Mouse (Mus musculus): ENCODE measurements around the gene Epn1. TPM values are rescaled to one million over a fixed set of nuclear protein-coding genes. Genes with fewer than 3 reads are reported as not detected.
A peak's percentile ranks its signal among the peaks of the same experiment; 100 is the strongest.

The Epn1 gene
- 68.8 and 69.1 TPM in 2 replicates for polyA plus RNA-seq (2011; ENCODE audit: insufficient read depth, insufficient read length, low read depth, missing spikeins)

GRCm38 (mm10) chr7:5080010-5080751 is at the start of gene Epn1:
Epn1 (plus strand) TSS chr7:5080235.
- H3K9ac ChIP-seq (ENCODE audit: low read depth, poor library complexity, severe bottlenecking), result peak within 1 kb of the TSS; percentile 75
- peak within 1 kb of the TSS; percentile 93 for H3K4me3 ChIP-seq (ENCODE audit: low read depth, low read length)
- H3K9me3 ChIP-seq (replicated peaks; ENCODE audit: control insufficient read depth, insufficient read depth, low read length, poor library complexity, severe bottlenecking), result no peaks in the 10 kb centered on the region
- H3K36me3 ChIP-seq (ENCODE audit: control insufficient read depth, insufficient read depth, low read length, poor library complexity, severe bottlenecking), result peaks cover 42% of the 10 kb centered on the region
- H3K27ac ChIP-seq (ENCODE audit: insufficient read depth, low read length), result no peak within 1 kb of the TSS
- H3K27me3 ChIP-seq (ENCODE audit: control insufficient read depth, insufficient read depth, low read length, poor library complexity, severe bottlenecking), result no peaks in the 10 kb centered on the region
- no peak for TF ChIP-seq CTCF (IDR thresholded peaks at IDR 0.05; ENCODE audit: low read depth, low read length)
- no peak for TF ChIP-seq EP300 (IDR thresholded peaks at IDR 0.05; ENCODE audit: insufficient read depth, low read depth, low read length)
- peaks cover 1% of the 10 kb centered on the region for H3K4me1 ChIP-seq (ENCODE audit: control insufficient read depth, insufficient read depth, low read length)

GRCm38 (mm10) chr7:5030554-5031275 is 49.3 kb upstream of the Epn1 start:
- Histone ChIP-seq H3K4me1 (ENCODE audit: control insufficient read depth, insufficient read depth, low read length) (no peaks in the 10 kb centered on the region), H3K9ac (ENCODE audit: low read depth, poor library complexity, severe bottlenecking) (peak overlapping the region; percentile 41), H3K27ac (ENCODE audit: insufficient read depth, low read length) (no peak overlapping the region), H3K9me3 (replicated peaks; ENCODE audit: control insufficient read depth, insufficient read depth, low read length, poor library complexity, severe bottlenecking) (no peaks in the 10 kb centered on the region), H3K36me3 (ENCODE audit: control insufficient read depth, insufficient read depth, low read length, poor library complexity, severe bottlenecking) (no peaks in the 10 kb centered on the region), H3K4me3 (ENCODE audit: low read depth, low read length) (peak overlapping the region; percentile 59), H3K27me3 (ENCODE audit: control insufficient read depth, insufficient read depth, low read length, poor library complexity, severe bottlenecking) (no peaks in the 10 kb centered on the region)
- peak; percentile 2 for TF ChIP-seq CTCF (IDR thresholded peaks at IDR 0.05; ENCODE audit: low read depth, low read length)
- TF ChIP-seq EP300 (IDR thresholded peaks at IDR 0.05; ENCODE audit: insufficient read depth, low read depth, low read length), result 0 out of 2 replicates have a peak, but pooled peaks have one; percentile 14
- TF ChIP-seq POLR2A (IDR thresholded peaks at IDR 0.05; ENCODE audit: insufficient read depth, low read length), result no peak

- Histone ChIP-seq H3K4me1 (ENCODE audit: control insufficient read depth, insufficient read depth, low read length) (no peaks in the 10 kb centered on the region), H3K27ac (ENCODE audit: insufficient read depth, low read length) (no peak overlapping the region), H3K9ac (ENCODE audit: low read depth, poor library complexity, severe bottlenecking) (peak overlapping the region; percentile 41), H3K36me3 (ENCODE audit: control insufficient read depth, insufficient read depth, low read length, poor library complexity, severe bottlenecking) (no peaks in the 10 kb centered on the region), H3K27me3 (ENCODE audit: control insufficient read depth, insufficient read depth, low read length, poor library complexity, severe bottlenecking) (no peaks in the 10 kb centered on the region), H3K9me3 (replicated peaks; ENCODE audit: control insufficient read depth, insufficient read depth, low read length, poor library complexity, severe bottlenecking) (no peaks in the 10 kb centered on the region), H3K4me3 (ENCODE audit: low read depth, low read length) (peak overlapping the region; percentile 59)
- TF ChIP-seq EP300 (IDR thresholded peaks at IDR 0.05; ENCODE audit: insufficient read depth, low read depth, low read length) (no peak), POLR2A (IDR thresholded peaks at IDR 0.05; ENCODE audit: insufficient read depth, low read length) (no peak), CTCF (IDR thresholded peaks at IDR 0.05; ENCODE audit: low read depth, low read length) (no peak)
Measured at GRCm38 (mm10) chr7:5031496-5031895, 48.5 kb upstream of the Epn1 start.

- no peak within 1 kb of the TSS for H3K27ac ChIP-seq (ENCODE audit: insufficient read depth, low read length)
- no peaks in the 10 kb centered on the region for H3K4me1 ChIP-seq (ENCODE audit: control insufficient read depth, insufficient read depth, low read length)
- H3K9me3 ChIP-seq (replicated peaks; ENCODE audit: control insufficient read depth, insufficient read depth, low read length, poor library complexity, severe bottlenecking), result no peaks in the 10 kb centered on the region
- no peak within 1 kb of the TSS for H3K4me3 ChIP-seq (ENCODE audit: low read depth, low read length)
- H3K27me3 ChIP-seq (ENCODE audit: control insufficient read depth, insufficient read depth, low read length, poor library complexity, severe bottlenecking), result no peaks in the 10 kb centered on the region
- no peak within 1 kb of the TSS for H3K9ac ChIP-seq (ENCODE audit: low read depth, poor library complexity, severe bottlenecking)
- no peaks in the 10 kb centered on the region for H3K36me3 ChIP-seq (ENCODE audit: control insufficient read depth, insufficient read depth, low read length, poor library complexity, severe bottlenecking)
- TF ChIP-seq CTCF (IDR thresholded peaks at IDR 0.05; ENCODE audit: low read depth, low read length) (no peak), EP300 (IDR thresholded peaks at IDR 0.05; ENCODE audit: insufficient read depth, low read depth, low read length) (no peak), POLR2A (IDR thresholded peaks at IDR 0.05; ENCODE audit: insufficient read depth, low read length) (no peak)
Measured at GRCm38 (mm10) chr7:5033818-5034217, 46.2 kb upstream of the Epn1 start, which contains the start of gene 4632433K11Rik. 4632433K11Rik (plus strand) TSS chr7:5034118.

GRCm38 (mm10) chr7:5035628-5036027 is 44.4 kb upstream of the Epn1 start:
- H3K27ac ChIP-seq (ENCODE audit: insufficient read depth, low read length), result no peak overlapping the region
- no peak for TF ChIP-seq CTCF (IDR thresholded peaks at IDR 0.05; ENCODE audit: low read depth, low read length)
- no peaks in the 10 kb centered on the region for H3K4me1 ChIP-seq (ENCODE audit: control insufficient read depth, insufficient read depth, low read length)

GRCm38 (mm10) chr7:5036136-5036535 is 43.9 kb upstream of the Epn1 start:
- Histone ChIP-seq H3K36me3 (ENCODE audit: control insufficient read depth, insufficient read depth, low read length, poor library complexity, severe bottlenecking) (peaks cover under 1% of the 10 kb centered on the region; the same call in 1 of the 2 replicates), H3K27ac (ENCODE audit: insufficient read depth, low read length) (no peak overlapping the region), H3K4me1 (ENCODE audit: control insufficient read depth, insufficient read depth, low read length) (no peaks in the 10 kb centered on the region), H3K4me3 (ENCODE audit: low read depth, low read length) (no peak overlapping the region), H3K9me3 (replicated peaks; ENCODE audit: control insufficient read depth, insufficient read depth, low read length, poor library complexity, severe bottlenecking) (no peaks in the 10 kb centered on the region), H3K9ac (ENCODE audit: low read depth, poor library complexity, severe bottlenecking) (no peak overlapping the region), H3K27me3 (ENCODE audit: control insufficient read depth, insufficient read depth, low read length, poor library complexity, severe bottlenecking) (no peaks in the 10 kb centered on the region)
- TF ChIP-seq EP300 (IDR thresholded peaks at IDR 0.05; ENCODE audit: insufficient read depth, low read depth, low read length) (no peak), POLR2A (IDR thresholded peaks at IDR 0.05; ENCODE audit: insufficient read depth, low read length) (no peak), CTCF (IDR thresholded peaks at IDR 0.05; ENCODE audit: low read depth, low read length) (no peak)

More at GRCm38 (mm10) chr7:5035628-5036027, 44.4 kb upstream of the Epn1 start:
- Histone ChIP-seq H3K4me3 (ENCODE audit: low read depth, low read length) (no peak overlapping the region), H3K9ac (ENCODE audit: low read depth, poor library complexity, severe bottlenecking) (no peak overlapping the region), H3K27me3 (ENCODE audit: control insufficient read depth, insufficient read depth, low read length, poor library complexity, severe bottlenecking) (no peaks in the 10 kb centered on the region), H3K36me3 (ENCODE audit: control insufficient read depth, insufficient read depth, low read length, poor library complexity, severe bottlenecking) (no peaks in the 10 kb centered on the region), H3K9me3 (replicated peaks; ENCODE audit: control insufficient read depth, insufficient read depth, low read length, poor library complexity, severe bottlenecking) (no peaks in the 10 kb centered on the region)

Data from ES-Bruce4 (cell line).